Mouse (Mus musculus): ENCODE results near the gene Rnaseh2c. TPM values are rescaled to one million over a fixed set of nuclear protein-coding genes. Genes with fewer than 3 reads are reported as not detected.

Rnaseh2c gene
- total and polyA plus RNA-seq, 2 experiments from 2014 or later: 27.1 to 50.9 TPM

DNA sequence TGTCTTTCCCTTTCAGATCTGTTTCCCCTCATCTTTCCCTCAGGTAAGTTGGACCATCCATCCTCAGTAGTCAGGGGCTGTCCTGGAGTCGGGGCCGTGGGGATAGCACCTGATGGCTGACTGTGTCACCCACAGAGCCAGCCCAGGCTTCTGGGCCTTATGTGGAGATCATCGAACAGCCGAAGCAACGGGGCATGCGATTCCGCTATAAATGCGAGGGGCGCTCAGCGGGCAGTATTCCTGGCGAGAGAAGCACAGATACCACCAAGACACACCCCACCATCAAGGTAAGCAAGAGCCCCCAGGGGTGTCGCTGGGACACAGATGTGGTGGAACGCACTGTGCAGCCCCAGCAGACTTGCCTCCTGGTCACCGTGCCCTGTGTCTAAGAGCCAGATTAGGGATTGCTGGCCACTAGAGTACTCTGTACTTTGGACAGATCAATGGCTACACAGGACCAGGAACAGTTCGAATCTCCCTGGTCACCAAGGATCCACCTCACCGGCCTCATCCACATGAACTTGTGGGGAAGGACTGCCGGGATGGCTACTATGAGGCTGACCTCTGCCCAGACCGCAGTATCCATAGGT lies 36.8 kb downstream of the Rnaseh2c start:
- Histone ChIP-seq H3K4me3 (ENCODE audit: low read depth, low read length) (peak overlapping the region; percentile 79), H3K4me2 (ENCODE audit: low read depth, low read length, poor library complexity, severe bottlenecking) (peak overlapping the region; percentile 90), H3K27ac (ENCODE audit: low read depth, low read length) (no peak overlapping the region), H3K36me3 (ENCODE audit: insufficient read depth, low read length) (peaks cover 43% of the 10 kb centered on the region), H3K27me3 (ENCODE audit: insufficient read depth, low read length) (no peaks in the 10 kb centered on the region), H3K9ac (replicated peaks; ENCODE audit: low read length, poor library complexity, severe bottlenecking) (peak overlapping the region; percentile 96), H3K4me1 (ENCODE audit: insufficient read depth, low read length) (peaks cover 9% of the 10 kb centered on the region), H3K9me3 (ENCODE audit: low read length) (no peaks in the 10 kb centered on the region)
- DNase-seq (ENCODE audit: low spot score) (no peak), ATAC-seq (ENCODE audit: low FRiP score) (no peak)
- no peak for TF ChIP-seq CTCF (IDR thresholded peaks at IDR 0.05)
- 92% methylated on average over 18 of the region's 18 CpGs for WGBS

- H3K9ac ChIP-seq (replicated peaks; ENCODE audit: low read length, poor library complexity, severe bottlenecking): 0 out of 2 replicates have a peak overlapping the region, but pooled peaks have one; percentile 4
- ATAC-seq (ENCODE audit: low FRiP score) (no peak), DNase-seq (ENCODE audit: low spot score) (no peak)
- TF ChIP-seq CTCF (IDR thresholded peaks at IDR 0.05): no peak
- no peak overlapping the region for H3K4me3 ChIP-seq (ENCODE audit: low read depth, low read length)
- H3K27me3 ChIP-seq (ENCODE audit: insufficient read depth, low read length): no peaks in the 10 kb centered on the region
- H3K27ac ChIP-seq (ENCODE audit: low read depth, low read length): no peak overlapping the region
- peaks cover 9% of the 10 kb centered on the region for H3K4me1 ChIP-seq (ENCODE audit: insufficient read depth, low read length)
- H3K9me3 ChIP-seq (ENCODE audit: low read length): no peaks in the 10 kb centered on the region
- H3K36me3 ChIP-seq (ENCODE audit: insufficient read depth, low read length): peaks cover 54% of the 10 kb centered on the region
- no peak overlapping the region for H3K4me2 ChIP-seq (ENCODE audit: low read depth, low read length, poor library complexity, severe bottlenecking)
- 72% methylated on average over 9 of the region's 9 CpGs for WGBS
These were observed 38.7 kb downstream of the Rnaseh2c start for GRCm38 (mm10) chr19:5640339-5640738.

GRCm38 (mm10) chr19:5641021-5641420 lies 39.3 kb downstream of the Rnaseh2c start:
- peaks cover 9% of the 10 kb centered on the region for H3K4me1 ChIP-seq (ENCODE audit: insufficient read depth, low read length)
- H3K27ac ChIP-seq (ENCODE audit: low read depth, low read length): no peak overlapping the region
- no peak overlapping the region for H3K4me3 ChIP-seq (ENCODE audit: low read depth, low read length)
- TF ChIP-seq CTCF (IDR thresholded peaks at IDR 0.05): no peak
- 94% methylated on average over 17 of the region's 17 CpGs for WGBS
- ATAC-seq (ENCODE audit: low FRiP score): no peak
- no peaks in the 10 kb centered on the region for H3K9me3 ChIP-seq (ENCODE audit: low read length)
- peaks cover 60% of the 10 kb centered on the region for H3K36me3 ChIP-seq (ENCODE audit: insufficient read depth, low read length)
- no peaks in the 10 kb centered on the region for H3K27me3 ChIP-seq (ENCODE audit: insufficient read depth, low read length)
- DNase-seq (ENCODE audit: low spot score): no peak
- H3K9ac ChIP-seq (replicated peaks; ENCODE audit: low read length, poor library complexity, severe bottlenecking): no peak overlapping the region
- no peak overlapping the region for H3K4me2 ChIP-seq (ENCODE audit: low read depth, low read length, poor library complexity, severe bottlenecking)

DNA sequence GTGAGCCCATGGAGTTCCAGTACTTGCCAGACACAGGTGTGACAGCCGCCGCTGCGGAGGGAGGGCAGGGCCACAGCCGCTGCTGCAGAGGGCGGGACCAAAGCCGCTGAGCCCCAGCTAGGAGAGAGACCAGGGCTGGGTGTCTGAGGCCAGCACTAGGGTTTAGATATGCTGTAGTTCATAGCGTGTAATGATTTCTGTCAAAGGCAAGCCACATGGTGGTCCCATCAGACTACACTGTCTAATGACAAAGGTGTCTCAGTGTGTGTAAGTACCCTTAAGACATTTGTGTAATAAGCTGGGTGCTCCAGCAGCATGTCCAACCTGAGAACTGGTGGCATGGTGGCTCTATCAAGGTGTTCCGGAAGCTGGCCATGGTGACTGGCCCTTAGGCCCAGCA lies 40.0 kb downstream of the Rnaseh2c start:
- H3K4me3 ChIP-seq (ENCODE audit: low read depth, low read length): no peak overlapping the region
- H3K9me3 ChIP-seq (ENCODE audit: low read length): no peaks in the 10 kb centered on the region
- DNase-seq (ENCODE audit: low spot score) (no peak), ATAC-seq (ENCODE audit: low FRiP score) (no peak)
- no peak overlapping the region for H3K4me2 ChIP-seq (ENCODE audit: low read depth, low read length, poor library complexity, severe bottlenecking)
- no peaks in the 10 kb centered on the region for H3K27me3 ChIP-seq (ENCODE audit: insufficient read depth, low read length)
- 93% methylated on average over 8 of the region's 8 CpGs for WGBS
- peaks cover 9% of the 10 kb centered on the region for H3K4me1 ChIP-seq (ENCODE audit: insufficient read depth, low read length)
- TF ChIP-seq CTCF (IDR thresholded peaks at IDR 0.05): no peak
- no peak overlapping the region for H3K9ac ChIP-seq (replicated peaks; ENCODE audit: low read length, poor library complexity, severe bottlenecking)
- peaks cover 66% of the 10 kb centered on the region for H3K36me3 ChIP-seq (ENCODE audit: insufficient read depth, low read length)
- no peak overlapping the region for H3K27ac ChIP-seq (ENCODE audit: low read depth, low read length)

DNA sequence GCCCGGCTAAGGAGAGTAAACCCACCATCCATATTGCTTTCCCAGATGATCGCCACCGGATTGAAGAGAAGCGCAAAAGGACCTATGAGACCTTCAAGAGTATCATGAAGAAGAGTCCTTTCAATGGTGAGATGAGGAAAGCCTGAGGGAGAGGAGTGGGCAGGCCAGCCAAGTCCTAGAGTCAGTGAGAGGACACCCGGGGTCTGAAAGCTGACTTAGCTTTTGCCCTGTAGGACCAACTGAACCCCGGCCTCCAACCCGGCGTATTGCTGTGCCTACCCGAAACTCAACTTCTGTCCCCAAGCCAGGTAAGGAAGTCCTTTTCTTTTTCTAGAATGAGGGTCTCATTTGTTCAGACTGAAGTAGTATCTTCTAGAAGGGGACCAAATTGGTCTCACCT lies 43.6 kb downstream of the Rnaseh2c start:
- 95% methylated on average over 9 of the region's 9 CpGs for WGBS

GRCm38 (mm10) chr19:5646731-5647330 lies 45.2 kb downstream of the Rnaseh2c start:
- WGBS: 91% methylated on average over 8 of the region's 8 CpGs
- no peak for ATAC-seq (ENCODE audit: low FRiP score)
- no peaks in the 10 kb centered on the region for H3K27me3 ChIP-seq (ENCODE audit: insufficient read depth, low read length)
- TF ChIP-seq CTCF (IDR thresholded peaks at IDR 0.05): no peak
- H3K9ac ChIP-seq (replicated peaks; ENCODE audit: low read length, poor library complexity, severe bottlenecking): no peak overlapping the region
- no peak for DNase-seq (ENCODE audit: low spot score)
- H3K9me3 ChIP-seq (ENCODE audit: low read length): no peaks in the 10 kb centered on the region
- no peak overlapping the region for H3K4me3 ChIP-seq (ENCODE audit: low read depth, low read length)
- peaks cover 6% of the 10 kb centered on the region; the same call in 1 of the 2 replicates for H3K4me1 ChIP-seq (ENCODE audit: insufficient read depth, low read length)
- no peak overlapping the region for H3K27ac ChIP-seq (ENCODE audit: low read depth, low read length)
- H3K4me2 ChIP-seq (ENCODE audit: low read depth, low read length, poor library complexity, severe bottlenecking): no peak overlapping the region
- peaks cover 56% of the 10 kb centered on the region for H3K36me3 ChIP-seq (ENCODE audit: insufficient read depth, low read length)

More for the DNA sequence above, 43.6 kb downstream of the Rnaseh2c start:
- Histone ChIP-seq H3K27me3 (ENCODE audit: insufficient read depth, low read length) (no peaks in the 10 kb centered on the region), H3K9ac (replicated peaks; ENCODE audit: low read length, poor library complexity, severe bottlenecking) (no peak overlapping the region), H3K4me2 (ENCODE audit: low read depth, low read length, poor library complexity, severe bottlenecking) (no peak overlapping the region), H3K36me3 (ENCODE audit: insufficient read depth, low read length) (peaks cover 65% of the 10 kb centered on the region), H3K9me3 (ENCODE audit: low read length) (no peaks in the 10 kb centered on the region), H3K4me1 (ENCODE audit: insufficient read depth, low read length) (peaks cover 6% of the 10 kb centered on the region; the same call in 1 of the 2 replicates), H3K27ac (ENCODE audit: low read depth, low read length) (no peak overlapping the region), H3K4me3 (ENCODE audit: low read depth, low read length) (no peak overlapping the region)
- DNase-seq (ENCODE audit: low spot score) (no peak), ATAC-seq (ENCODE audit: low FRiP score) (no peak)
- TF ChIP-seq CTCF (IDR thresholded peaks at IDR 0.05): no peak

Measured in midbrain, postnatal 0 days (tissue).